Mouse (Mus musculus) heart, adult 9 months (tissue): ENCODE measurements around the gene Mdc1.
"Not testable (repeated sequence)": the region's sequence is repeated elsewhere in the genome, so short reads cannot be mapped to it uniquely, and the experiment has no call there.

Experiments used
- DNase-seq, 2 experiments: peaks; one replicate each; pipeline ENCODE4 v3.0.0; 2022; ENCODE audit warnings: low spot score in 2 of 2

Mdc1 gene

DNA sequence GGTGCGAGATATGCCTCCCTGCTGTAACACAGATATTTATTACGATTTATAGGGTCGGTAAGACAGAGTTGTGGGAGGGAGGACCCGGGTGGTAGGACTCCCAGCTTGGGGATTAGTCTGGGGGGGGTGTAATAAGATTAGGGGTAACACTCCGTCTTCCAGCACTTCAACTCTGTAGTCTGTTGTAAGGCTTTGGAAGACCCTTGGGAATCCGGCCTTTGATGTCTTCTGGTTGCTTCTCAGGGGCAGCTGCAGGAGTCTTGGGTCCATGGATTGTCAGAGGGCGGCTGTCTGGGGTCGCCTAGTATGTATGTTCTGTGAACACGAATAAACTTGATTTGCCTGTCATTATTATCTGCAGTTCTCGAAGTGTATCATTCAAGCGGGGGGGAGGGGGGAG, 18.8 kb upstream of the Mdc1 start:
- no peak for DNase-seq

GRCm38 (mm10) chr17:35822964-35823937, 18.1 kb upstream of the Mdc1 start, which contains the start of gene Flot1:
Flot1 (plus strand) TSS chr17:35823230.
- DNase-seq, result peak; percentile 89 to 90

GRCm38 (mm10) chr17:35824402-35824801, 16.9 kb upstream of the Mdc1 start:
- DNase-seq, result peak in 1 of 2 experiments; percentile 44

- no peak for DNase-seq
These were observed 16.0 kb upstream of the Mdc1 start for GRCm38 (mm10) chr17:35825109-35825850.

GRCm38 (mm10) chr17:35829737-35830136, 11.6 kb upstream of the Mdc1 start:
- peak; percentile 68 to 75 for DNase-seq

GRCm38 (mm10) chr17:35832400-35833238, 8.7 kb upstream of the Mdc1 start:
- DNase-seq, result no peak

- DNase-seq, result no peak
These were observed 8.0 kb upstream of the Mdc1 start for GRCm38 (mm10) chr17:35833239-35833751.

DNA sequence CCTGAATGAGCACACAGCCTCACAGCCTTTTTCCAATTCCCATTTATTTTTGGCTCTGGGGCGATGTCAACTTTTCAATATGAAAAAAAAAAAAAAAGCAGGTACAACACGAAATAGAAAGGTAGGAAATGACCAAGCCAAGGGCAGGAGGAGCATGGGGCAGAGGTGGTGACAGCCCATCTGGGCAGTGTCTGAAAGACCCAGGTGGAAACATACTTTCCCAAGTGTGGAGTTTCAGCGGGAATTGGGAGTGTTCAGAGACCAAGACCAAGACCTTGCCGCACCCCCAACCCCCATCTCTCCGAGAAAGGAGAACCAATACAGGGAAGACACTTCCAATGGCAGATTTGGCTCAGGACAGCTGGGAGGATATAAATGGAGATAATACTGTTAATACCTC, 7.4 kb upstream of the Mdc1 start:
- DNase-seq, result no peak

GRCm38 (mm10) chr17:35834696-35835422, 6.5 kb upstream of the Mdc1 start:
- peak in 1 of 2 experiments; percentile 22 for DNase-seq

- DNase-seq, result no peak
These were observed 5.7 kb upstream of the Mdc1 start for GRCm38 (mm10) chr17:35835424-35836140.

GRCm38 (mm10) chr17:35836178-35836965, 4.9 kb upstream of the Mdc1 start:
- peak; percentile 76 to 87 for DNase-seq

- peak; percentile 87 to 88 for DNase-seq
These were observed 4.3 kb upstream of the Mdc1 start for GRCm38 (mm10) chr17:35836991-35837422.

DNA sequence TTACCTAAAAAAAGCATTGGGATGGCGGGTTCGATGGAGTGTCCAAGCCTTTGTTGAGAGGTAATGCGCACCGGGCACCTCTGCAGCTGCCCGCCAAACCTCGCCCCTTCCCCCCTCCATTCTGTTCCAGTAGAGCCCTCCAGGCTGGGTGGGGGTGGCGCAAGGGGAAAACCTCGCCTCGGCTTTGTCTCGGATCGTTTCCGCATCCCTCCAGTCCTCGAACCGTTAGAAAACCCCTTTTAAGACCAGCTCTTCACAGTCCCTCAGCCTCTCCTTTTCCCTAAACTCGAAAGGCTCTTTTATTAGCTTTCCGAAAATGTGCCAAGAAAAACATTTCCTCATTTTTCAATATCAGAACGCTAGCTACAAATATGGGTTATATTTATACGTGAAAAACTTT, 3.8 kb upstream of the Mdc1 start:
- DNase-seq, result peak; percentile 47 to 59

DNA sequence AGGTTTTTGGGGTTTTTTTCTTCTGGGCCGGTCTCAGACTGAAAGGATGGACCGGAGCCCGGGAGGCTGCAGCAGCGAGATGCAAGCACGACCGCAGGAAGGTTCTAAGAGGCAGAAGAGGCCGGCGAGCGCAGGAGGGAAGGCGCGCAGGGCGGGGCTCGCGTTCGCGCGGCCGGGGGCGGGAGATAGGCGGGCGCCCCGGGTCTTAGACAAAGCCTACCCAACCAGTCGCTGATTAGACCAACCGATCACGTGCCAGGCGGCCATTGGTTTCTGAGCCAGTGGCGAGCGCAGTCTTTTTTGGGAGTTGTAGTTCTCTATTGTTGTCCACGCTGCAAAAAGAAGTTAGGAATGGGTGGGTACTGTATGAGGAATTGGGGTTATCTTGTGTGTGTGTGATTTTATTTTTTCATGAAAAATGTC, 3.2 kb upstream of the Mdc1 start, which contains the start of gene Tubb5:
TSS of gene Tubb5 (minus strand) at position 185 of the 423 bp plus-strand sequence.
- DNase-seq, result peak; percentile 97

GRCm38 (mm10) chr17:35838570-35838969, 2.7 kb upstream of the Mdc1 start:
- DNase-seq, result no peak

GRCm38 (mm10) chr17:35839002-35839401, 2.3 kb upstream of the Mdc1 start:
- not testable (repeated sequence) for DNase-seq

- DNase-seq, result no peak
These were observed 754 bp upstream of the Mdc1 start for GRCm38 (mm10) chr17:35840561-35840960.

DNA sequence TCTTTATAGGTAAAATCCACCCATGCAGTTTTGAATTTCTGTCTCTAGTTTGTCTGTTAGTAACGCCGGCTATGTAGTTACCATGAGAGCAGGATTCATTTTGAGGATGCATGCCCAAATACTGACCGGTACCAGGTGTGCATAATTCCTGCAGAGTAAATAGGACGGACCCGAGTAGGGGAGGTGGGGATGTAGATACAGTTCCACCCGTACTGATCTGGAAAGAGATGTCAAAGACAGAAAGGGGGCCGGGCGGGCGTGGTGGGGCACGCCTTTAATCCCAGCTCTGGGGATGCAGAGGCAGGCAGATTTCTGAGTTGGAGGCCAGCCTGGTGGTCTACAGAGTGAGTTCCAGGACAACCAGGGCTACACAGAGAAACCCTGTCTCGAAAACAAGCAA, 691 bp downstream of the Mdc1 start:
- no peak for DNase-seq

GRCm38 (mm10) chr17:35843514-35843913, 2.2 kb downstream of the Mdc1 start:
- no peak for DNase-seq
